In the genomic region with DNA sequence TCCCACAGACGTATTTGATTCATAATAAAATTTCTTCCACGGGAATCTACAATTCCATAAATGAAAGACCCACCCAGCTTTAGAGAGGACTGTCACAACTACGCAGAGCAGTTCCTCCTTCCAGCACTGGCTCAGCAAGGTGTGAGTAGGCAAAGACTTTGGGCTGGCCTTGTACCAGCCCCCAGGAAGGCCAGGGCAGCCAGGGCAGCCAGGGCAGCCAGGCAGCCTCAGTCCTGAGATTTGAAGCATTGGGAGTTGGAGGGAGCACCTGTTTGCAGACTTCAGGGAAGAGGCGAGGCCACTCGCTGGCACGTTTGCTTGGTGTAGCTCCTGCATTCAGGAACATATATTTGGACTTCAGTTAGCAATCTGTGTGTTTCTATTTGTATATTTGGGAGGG, we compare ENCODE assay signal across 9 mouse cellular contexts.
DNase-seq lines count a peak whose midpoint lies in the region; ATAC-seq and TF ChIP-seq lines count a peak whose summit lies in the region.
"Had no signal": no experiment of that assay in that cellular context is flagged by ENCODE, and none has a peak within 500 bp of the region (broad histone marks: within the 10 kb centered on the region; RNA-seq: fewer than 3 reads in every experiment).

No protein-coding gene starts in this region.

- no peak overlapping the region for H3K9ac ChIP-seq in lung, embryonic 14.5 days
- peak overlapping the region; percentile 56; the same call in 1 of the 2 replicates for H3K9ac ChIP-seq in forebrain, embryonic 13.5 days
- no peak overlapping the region for H3K9ac ChIP-seq in intestine, postnatal 0 days (ENCODE audit: low read depth, low read length)
- no peak overlapping the region for H3K9ac ChIP-seq in stomach, embryonic 14.5 days (replicated peaks; ENCODE audit: low read depth, low read length)
- H3K9ac ChIP-seq: liver, embryonic 13.5 days had no signal

- H3K4me2 ChIP-seq in lung, embryonic 14.5 days = peak overlapping the region; percentile 55
- peak overlapping the region; percentile 57 for H3K4me2 ChIP-seq in forebrain, embryonic 13.5 days
- H3K4me2 ChIP-seq in intestine, postnatal 0 days (replicated peaks; ENCODE audit: low read depth) = peak overlapping the region; percentile 50
- peak overlapping the region; percentile 41; the same call in 1 of the 2 replicates for H3K4me2 ChIP-seq in stomach, embryonic 14.5 days (replicated peaks; ENCODE audit: low read depth, low read length)
- H3K4me2 ChIP-seq: liver, embryonic 13.5 days had no signal

- peaks cover 73% of the 10 kb centered on the region for H3K27me3 ChIP-seq in lung, embryonic 14.5 days (ENCODE audit: insufficient read depth, low read length)
- no peaks in the 10 kb centered on the region; the same call in 1 of the 2 replicates for H3K27me3 ChIP-seq in forebrain, embryonic 13.5 days
- H3K27me3 ChIP-seq in intestine, postnatal 0 days (replicated peaks; ENCODE audit: control insufficient read depth, insufficient read depth, low read length) = peaks cover 58% of the 10 kb centered on the region
- H3K27me3 ChIP-seq in stomach, embryonic 14.5 days (ENCODE audit: control insufficient read depth, insufficient read depth, low read length) = peaks cover 48% of the 10 kb centered on the region

- peak overlapping the region; percentile 17 for H3K4me3 ChIP-seq in lung, embryonic 14.5 days (ENCODE audit: low read depth, low read length)
- H3K4me3 ChIP-seq in forebrain, embryonic 13.5 days = peak overlapping the region; percentile 28; the same call in 1 of the 2 replicates
- peak overlapping the region; percentile 20; the same call in 1 of the 2 replicates for H3K4me3 ChIP-seq in intestine, postnatal 0 days (ENCODE audit: low read depth, low read length)
- no peak overlapping the region for H3K4me3 ChIP-seq in stomach, embryonic 14.5 days (ENCODE audit: low read depth, low read length)
- H3K4me3 ChIP-seq: liver, embryonic 13.5 days had no signal

- WGBS in lung, embryonic 14.5 days = 11% methylated on average over 6 of the region's 6 CpGs
- WGBS in forebrain, embryonic 13.5 days = 3% methylated on average over 6 of the region's 6 CpGs
- 13% methylated on average over 6 of the region's 6 CpGs for WGBS in intestine, postnatal 0 days
- 9% methylated on average over 6 of the region's 6 CpGs for whole genome bisulfite sequencing in stomach, embryonic 14.5 days

- no peak for TF ChIP-seq CTCF in lung, embryonic 14.5 days (IDR thresholded peaks at IDR 0.05; ENCODE audit: low read depth)
- TF ChIP-seq CTCF in intestine, postnatal 0 days (IDR thresholded peaks at IDR 0.05; ENCODE audit: low read depth) = no peak

- H3K9me3 ChIP-seq in lung, embryonic 14.5 days (ENCODE audit: low read depth, low read length) = no peaks in the 10 kb centered on the region
- no peaks in the 10 kb centered on the region for H3K9me3 ChIP-seq in forebrain, embryonic 13.5 days (replicated peaks)
- no peaks in the 10 kb centered on the region for H3K9me3 ChIP-seq in intestine, postnatal 0 days (ENCODE audit: control insufficient read depth)
- no peaks in the 10 kb centered on the region for H3K9me3 ChIP-seq in stomach, embryonic 14.5 days (ENCODE audit: control insufficient read depth, low read depth, low read length)
- H3K9me3 ChIP-seq: liver, embryonic 13.5 days had no signal

- H3K27ac ChIP-seq in lung, embryonic 14.5 days (ENCODE audit: low read depth) = no peak overlapping the region
- peak overlapping the region; percentile 95 for H3K27ac ChIP-seq in forebrain, embryonic 13.5 days
- no peak overlapping the region for H3K27ac ChIP-seq in intestine, postnatal 0 days (ENCODE audit: low read depth, low read length)
- no peak overlapping the region for H3K27ac ChIP-seq in stomach, embryonic 14.5 days (ENCODE audit: low read length)
- H3K27ac ChIP-seq: liver, embryonic 13.5 days had no signal

- no peak for ATAC-seq in lung, embryonic 14.5 days (ENCODE audit: insufficient read depth)
- peak; percentile 28; the same call in 1 of the 2 replicates for ATAC-seq in forebrain, embryonic 13.5 days
- ATAC-seq in intestine, postnatal 0 days = no peak
- no peak for ATAC-seq in stomach, embryonic 14.5 days (ENCODE audit: insufficient number of reproducible peaks, insufficient read depth, low FRiP score, low read depth)
- ATAC-seq: inflammation-experienced regulatory T-cells, adult 6 months had no signal

- no peak for DNase-seq in lung, embryonic 14.5 days
- no peak for DNase-seq in lung, postnatal 14 days
- DNase-seq in right cerebral cortex, postnatal 10 days (ENCODE audit: low spot score in 2 of 2) = no peak
- DNase-seq in adrenal gland, adult (ENCODE audit: inconsistent age in 2 of 2, low spot score in 1 of 2) = no peak
- DNase-seq: liver, embryonic 13.5 days had no signal

- no peaks in the 10 kb centered on the region for H3K4me1 ChIP-seq in lung, embryonic 14.5 days (ENCODE audit: insufficient read depth)
- H3K4me1 ChIP-seq in forebrain, embryonic 13.5 days = peaks cover 60% of the 10 kb centered on the region
- H3K4me1 ChIP-seq in intestine, postnatal 0 days (replicated peaks; ENCODE audit: control insufficient read depth, insufficient read depth, low read length) = no peaks in the 10 kb centered on the region
- 0 out of 2 replicates have a peak, but pooled peaks cover 4% of the 10 kb centered on the region for H3K4me1 ChIP-seq in stomach, embryonic 14.5 days (ENCODE audit: control insufficient read depth, insufficient read depth, low read length)
- H3K4me1 ChIP-seq: liver, embryonic 13.5 days had no signal

- H3K36me3 ChIP-seq in lung, embryonic 14.5 days (ENCODE audit: insufficient read depth) = no peaks in the 10 kb centered on the region
- no peaks in the 10 kb centered on the region for H3K36me3 ChIP-seq in forebrain, embryonic 13.5 days (ENCODE audit: poor library complexity, severe bottlenecking)
- H3K36me3 ChIP-seq in intestine, postnatal 0 days (ENCODE audit: control insufficient read depth, insufficient read depth) = no peaks in the 10 kb centered on the region
- no peaks in the 10 kb centered on the region for H3K36me3 ChIP-seq in stomach, embryonic 14.5 days (ENCODE audit: control insufficient read depth, insufficient read depth, low read length)
- H3K36me3 ChIP-seq: liver, embryonic 13.5 days had no signal
